Mouse (Mus musculus) forebrain, embryonic 10.5 days (tissue): Measurements from ENCODE around the gene Clcn2. TPM values are rescaled to one million over a fixed set of nuclear protein-coding genes. Genes with fewer than 3 reads are reported as not detected.

Experiments
- DNase-seq: peaks from one replicate; pipeline ENCODE4 v3.0.0-alpha.2; 2017; ENCODE audit warnings: low spot score; ENCODE audit errors: extremely low spot score
- H3K27ac ChIP-seq: fragments of 300-500 bp; sonication (generic); 2 replicates; pipeline ENCODE4 v1.5.1; 2016; ENCODE audit warnings: mild to moderate bottlenecking
- H3K27me3 ChIP-seq: fragments of 300-500 bp; sonication (generic); 2 replicates; pipeline ENCODE4 v1.6.1; 2016; ENCODE audit warnings: mild to moderate bottlenecking; ENCODE audit not compliant: poor library complexity, severe bottlenecking
- H3K36me3 ChIP-seq: fragments of 300-500 bp; sonication (generic); replicated peaks from 2 replicates; pipeline ENCODE4 v1.6.1; 2016; ENCODE audit warnings: mild to moderate bottlenecking, moderate library complexity
- H3K4me1 ChIP-seq: fragments of 300-500 bp; sonication (generic); 2 replicates; pipeline ENCODE4 v1.6.1; 2016
- H3K4me3 ChIP-seq: fragments of 300-500 bp; sonication (generic); 2 replicates; pipeline ENCODE4 v1.5.1; 2016; ENCODE audit warnings: mild to moderate bottlenecking, moderate library complexity
- H3K9me3 ChIP-seq: fragments of 300-500 bp; sonication (generic); 2 replicates; pipeline ENCODE4 v1.6.1; 2016; ENCODE audit warnings: mild to moderate bottlenecking, moderate library complexity
- WGBS: fragments of 180-500 bp; shearing (Covaris S2); methylation state at CpG from one replicate; pipeline ENCODE4 v1.1.7; 2016; 5-methylcytosine and 5-hydroxymethylcytosine counted together
- polyA plus RNA-seq: library from polyadenylated mRNA; unstranded; fragments of >200 nt; fragmentation: Nextera tagmentation; extraction: Ambion mirVana; gene quantifications from 2 replicates; pipeline ENCODE4 v1.2.1, GENCODE M21; 2016

The Clcn2 gene
- polyA plus RNA-seq, 1 experiment from 2014 or later: 11.4 TPM

GRCm38 (mm10) chr16:20692241-20692965 is 25.1 kb downstream of the Clcn2 start:
- H3K36me3 ChIP-seq: peaks cover 51% of the 10 kb centered on the region
- peaks cover 49% of the 10 kb centered on the region for H3K4me1 ChIP-seq
- no peak overlapping the region for H3K27ac ChIP-seq
- H3K9me3 ChIP-seq: no peaks in the 10 kb centered on the region
- WGBS: 46% methylated on average over 16 of the region's 16 CpGs
- peaks cover 19% of the 10 kb centered on the region for H3K27me3 ChIP-seq
- H3K4me3 ChIP-seq: peak overlapping the region; percentile 61; the same call in 1 of the 2 replicates
- no peak for DNase-seq

DNA sequence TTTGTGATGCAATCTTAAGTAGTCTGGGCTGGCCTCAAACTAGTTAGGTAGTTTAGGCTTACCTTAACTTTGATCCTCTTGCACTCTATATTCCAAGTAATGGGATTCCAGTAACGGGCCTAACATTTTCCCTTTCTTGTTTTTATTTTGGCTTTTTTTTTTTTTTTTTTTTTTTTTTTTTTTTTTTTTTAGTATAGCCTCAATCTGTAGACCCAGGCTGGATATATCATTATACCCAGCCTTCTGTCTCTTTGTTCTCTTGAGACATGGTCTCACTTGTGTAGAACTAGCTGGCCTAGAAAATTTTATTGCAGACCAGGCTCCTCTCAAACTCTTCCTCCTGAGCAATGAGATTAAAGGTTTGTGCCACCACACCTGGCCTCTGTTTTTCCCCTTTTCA is 25.9 kb downstream of the Clcn2 start:
- Histone ChIP-seq H3K27me3 (peaks cover 19% of the 10 kb centered on the region), H3K4me3 (no peak overlapping the region), H3K9me3 (no peaks in the 10 kb centered on the region), H3K36me3 (peaks cover 59% of the 10 kb centered on the region), H3K27ac (no peak overlapping the region), H3K4me1 (peaks cover 44% of the 10 kb centered on the region)
- WGBS: 87% methylated on average over 1 of the region's 1 CpGs
- DNase-seq: no peak

DNA sequence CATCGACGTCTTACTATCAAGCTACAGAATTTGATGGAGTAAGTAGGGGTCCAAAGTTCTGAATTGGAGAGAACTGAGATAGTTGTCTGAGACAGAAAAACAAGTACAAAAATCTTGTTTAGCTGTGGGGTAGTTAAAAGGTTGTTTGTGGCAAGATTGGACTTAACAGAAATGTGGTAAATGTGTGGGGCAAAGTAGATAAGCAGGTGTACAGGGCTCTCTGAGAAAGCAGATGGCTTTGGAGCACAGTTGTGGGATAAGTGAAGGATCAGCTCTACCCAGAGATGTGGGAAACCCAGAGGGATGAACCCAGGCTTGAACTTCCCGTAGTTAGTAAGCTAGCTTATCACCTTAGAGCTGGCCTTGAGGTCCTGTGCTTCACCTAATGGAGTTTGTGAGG is 26.8 kb downstream of the Clcn2 start:
- Histone ChIP-seq H3K27me3 (peaks cover 18% of the 10 kb centered on the region), H3K36me3 (peaks cover 67% of the 10 kb centered on the region), H3K27ac (no peak overlapping the region), H3K4me3 (no peak overlapping the region), H3K9me3 (no peaks in the 10 kb centered on the region), H3K4me1 (peaks cover 36% of the 10 kb centered on the region)
- DNase-seq: no peak
- 90% methylated on average over 3 of the region's 3 CpGs for WGBS

- Histone ChIP-seq H3K4me3 (no peak overlapping the region), H3K27ac (no peak overlapping the region), H3K9me3 (no peaks in the 10 kb centered on the region), H3K4me1 (peaks cover 25% of the 10 kb centered on the region), H3K36me3 (peaks cover 94% of the 10 kb centered on the region), H3K27me3 (no peaks in the 10 kb centered on the region)
- DNase-seq: no peak
- WGBS: 89% methylated on average over 10 of the region's 10 CpGs
Measured at GRCm38 (mm10) chr16:20677974-20678675, 39.4 kb downstream of the Clcn2 start.

GRCm38 (mm10) chr16:20677380-20677779 is 40.2 kb downstream of the Clcn2 start:
- Histone ChIP-seq H3K36me3 (peaks cover 87% of the 10 kb centered on the region), H3K4me1 (peaks cover 25% of the 10 kb centered on the region), H3K27me3 (no peaks in the 10 kb centered on the region), H3K27ac (no peak overlapping the region), H3K9me3 (no peaks in the 10 kb centered on the region), H3K4me3 (no peak overlapping the region)
- no peak for DNase-seq
- 87% methylated on average over 5 of the region's 5 CpGs for WGBS

GRCm38 (mm10) chr16:20676702-20677101 is 40.8 kb downstream of the Clcn2 start:
- H3K27me3 ChIP-seq: no peaks in the 10 kb centered on the region
- DNase-seq: no peak
- H3K4me1 ChIP-seq: peaks cover 29% of the 10 kb centered on the region
- H3K4me3 ChIP-seq: no peak overlapping the region
- WGBS: 93% methylated on average over 4 of the region's 4 CpGs
- H3K27ac ChIP-seq: no peak overlapping the region
- H3K36me3 ChIP-seq: peaks cover 80% of the 10 kb centered on the region
- H3K9me3 ChIP-seq: no peaks in the 10 kb centered on the region

- no peak overlapping the region for H3K27ac ChIP-seq
- H3K36me3 ChIP-seq: peaks cover 65% of the 10 kb centered on the region
- peaks cover 31% of the 10 kb centered on the region for H3K4me1 ChIP-seq
- H3K9me3 ChIP-seq: no peaks in the 10 kb centered on the region
- H3K27me3 ChIP-seq: no peaks in the 10 kb centered on the region
- 95% methylated on average over 6 of the region's 6 CpGs for WGBS
- H3K4me3 ChIP-seq: peak overlapping the region; percentile 97
- no peak for DNase-seq
Measured at GRCm38 (mm10) chr16:20675213-20675612, 42.3 kb downstream of the Clcn2 start.

- Histone ChIP-seq H3K27ac (peak overlapping the region; percentile 95), H3K4me1 (peaks cover 31% of the 10 kb centered on the region), H3K4me3 (peak overlapping the region; percentile 97), H3K36me3 (peaks cover 51% of the 10 kb centered on the region), H3K9me3 (no peaks in the 10 kb centered on the region), H3K27me3 (no peaks in the 10 kb centered on the region)
- 15% methylated on average over 14 of the region's 14 CpGs for WGBS
- DNase-seq: peak; percentile 26
Measured at GRCm38 (mm10) chr16:20673706-20674303, 43.7 kb downstream of the Clcn2 start.

GRCm38 (mm10) chr16:20672965-20673705 is 44.4 kb downstream of the Clcn2 start:
- H3K27ac ChIP-seq: peak overlapping the region; percentile 95
- no peaks in the 10 kb centered on the region for H3K27me3 ChIP-seq
- H3K4me1 ChIP-seq: peaks cover 31% of the 10 kb centered on the region
- H3K36me3 ChIP-seq: peaks cover 44% of the 10 kb centered on the region
- H3K4me3 ChIP-seq: peak overlapping the region; percentile 97
- H3K9me3 ChIP-seq: no peaks in the 10 kb centered on the region
- DNase-seq: peak; percentile 42
- under 1% methylated on average over 47 of the region's 78 CpGs for WGBS

- peaks cover 31% of the 10 kb centered on the region for H3K4me1 ChIP-seq
- under 1% methylated on average over 38 of the region's 38 CpGs for WGBS
- H3K27ac ChIP-seq: peak overlapping the region; percentile 95
- H3K27me3 ChIP-seq: no peaks in the 10 kb centered on the region
- H3K9me3 ChIP-seq: no peaks in the 10 kb centered on the region
- peak; percentile 96 for DNase-seq
- peak overlapping the region; percentile 97 for H3K4me3 ChIP-seq
- H3K36me3 ChIP-seq: peaks cover 38% of the 10 kb centered on the region
Measured at GRCm38 (mm10) chr16:20672500-20672902, 45.0 kb downstream of the Clcn2 start.

DNA sequence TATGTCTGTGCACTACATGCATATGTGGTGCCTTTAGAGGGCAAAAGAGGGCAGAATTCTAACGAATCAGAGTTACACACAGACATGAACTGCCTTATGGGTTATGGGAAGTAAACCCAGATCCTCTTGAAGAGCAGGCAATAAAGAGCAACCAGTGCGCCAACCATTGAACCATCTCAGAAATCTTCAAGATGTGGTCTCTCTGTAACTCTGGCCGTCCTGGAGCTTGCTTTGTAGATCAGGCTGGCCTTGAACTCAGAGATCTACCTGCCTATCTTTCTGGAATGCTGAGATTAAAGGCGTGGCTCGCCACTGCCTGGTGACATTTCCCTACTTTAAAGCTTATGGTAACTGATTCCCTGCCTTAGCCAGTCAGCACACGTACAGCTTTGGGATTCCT is 45.7 kb downstream of the Clcn2 start:
- Histone ChIP-seq H3K27ac (peak overlapping the region; percentile 95), H3K9me3 (no peaks in the 10 kb centered on the region), H3K27me3 (no peaks in the 10 kb centered on the region), H3K36me3 (peaks cover 32% of the 10 kb centered on the region), H3K4me1 (peaks cover 31% of the 10 kb centered on the region), H3K4me3 (peak overlapping the region; percentile 97)
- no peak for DNase-seq
- WGBS: 29% methylated on average over 6 of the region's 6 CpGs

DNA sequence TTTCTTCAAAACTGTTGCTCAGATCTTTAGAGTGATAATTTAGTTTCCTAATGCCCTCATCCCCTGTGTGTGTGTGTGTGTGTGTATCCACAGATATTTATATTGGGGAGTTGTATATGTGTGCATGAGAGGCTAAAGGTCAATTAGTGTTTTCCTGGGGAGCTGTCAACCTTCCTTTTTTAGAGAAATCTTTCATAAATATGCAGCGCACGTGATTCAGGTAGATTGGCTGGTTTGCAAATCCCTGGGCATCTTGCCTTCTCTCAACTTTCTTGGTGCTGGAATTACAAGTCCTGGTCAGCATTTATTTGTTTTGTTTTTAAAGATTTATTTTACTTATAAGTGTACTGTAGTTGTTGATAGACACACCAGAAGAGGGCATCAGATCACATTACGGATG is 47.3 kb downstream of the Clcn2 start:
- DNase-seq: no peak
- Histone ChIP-seq H3K27ac (no peak overlapping the region), H3K4me3 (no peak overlapping the region), H3K36me3 (peaks cover 24% of the 10 kb centered on the region), H3K4me1 (peaks cover 27% of the 10 kb centered on the region), H3K27me3 (no peaks in the 10 kb centered on the region), H3K9me3 (no peaks in the 10 kb centered on the region)
- WGBS: 90% methylated on average over 3 of the region's 3 CpGs
